Comparison of ENCODE assay signal across 10 mouse cellular contexts in the genomic region with DNA sequence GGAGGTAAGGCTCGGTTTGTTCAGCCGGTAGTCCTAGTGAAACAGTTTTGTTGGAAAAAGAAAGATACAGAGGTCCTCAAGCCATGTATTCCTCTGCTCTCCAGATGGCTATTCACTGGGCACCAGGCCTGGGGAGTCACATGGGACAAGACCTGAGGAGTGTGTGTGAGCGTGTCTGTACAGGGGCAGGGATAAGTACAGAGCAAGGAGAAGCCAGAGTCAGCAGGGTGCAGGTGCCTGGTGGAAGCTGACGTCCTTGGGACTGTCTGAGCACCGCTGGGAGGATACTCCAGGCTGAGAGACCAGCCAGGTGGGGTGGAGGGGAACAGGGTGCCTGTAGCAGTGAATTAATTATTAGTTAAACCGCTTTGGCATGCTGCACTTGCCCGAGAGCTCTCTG. TPM values are rescaled to one million over a fixed set of nuclear protein-coding genes. Genes with fewer than 3 reads are reported as not detected.
A peak's percentile ranks its signal among the peaks of the same experiment; 100 is the strongest.
DNase-seq lines count a peak whose midpoint lies in the region; ATAC-seq and TF ChIP-seq lines count a peak whose summit lies in the region.
"Had no signal": no experiment of that assay in that cellular context is flagged by ENCODE, and none has a peak within 500 bp of the region (broad histone marks: within the 10 kb centered on the region; RNA-seq: fewer than 3 reads in every experiment).

No protein-coding gene starts in this region.

- no peak overlapping the region for H3K4me3 ChIP-seq in left cerebral cortex, adult 2 months
- H3K4me3 ChIP-seq in cortical plate, adult 2 months (ENCODE audit: insufficient read depth, low read length): no peak overlapping the region
- H3K4me3 ChIP-seq in midbrain, postnatal 0 days (ENCODE audit: low read depth, low read length): no peak overlapping the region
- H3K4me3 ChIP-seq: heart, embryonic 13.5 days had no signal

- H3K4me1 ChIP-seq in cortical plate, adult 2 months (ENCODE audit: control insufficient read depth, insufficient read depth, low read length): no peaks in the 10 kb centered on the region; the same call in 1 of the 2 replicates
- 0 out of 2 replicates have a peak, but pooled peaks cover 4% of the 10 kb centered on the region for H3K4me1 ChIP-seq in midbrain, postnatal 0 days (ENCODE audit: insufficient read depth, low read length)

- no peak overlapping the region for H3K4me2 ChIP-seq in midbrain, postnatal 0 days (ENCODE audit: low read depth, low read length, poor library complexity, severe bottlenecking)
- H3K4me2 ChIP-seq: heart, embryonic 13.5 days had no signal

- intact Hi-C loops in left cerebral cortex, adult 2 months (cut with DNase I): no loop called here
- intact Hi-C loops in left cerebral cortex, postnatal 25 days (cut with DNase I): no loop called here
- intact Hi-C loops in left cerebral cortex, postnatal 10 days (cut with DNase I): no loop called here

- TF ChIP-seq POLR2A in cortical plate, adult 2 months (IDR thresholded peaks at IDR 0.05; ENCODE audit: extremely low read depth, insufficient read depth, low read length): no peak

- no peaks in the 10 kb centered on the region for H3K36me3 ChIP-seq in midbrain, postnatal 0 days (ENCODE audit: insufficient read depth, low read length)

- H3K9me3 ChIP-seq in midbrain, postnatal 0 days (ENCODE audit: low read length): no peaks in the 10 kb centered on the region
- H3K9me3 ChIP-seq: heart, embryonic 13.5 days had no signal

- DNase-seq in left cerebral cortex, adult 2 months (ENCODE audit: extremely low spot score in 1 of 2, low spot score in 2 of 2): no peak
- no peak for DNase-seq in left cerebral cortex, postnatal 25 days (ENCODE audit: low spot score in 2 of 2)
- peak; percentile 86 for DNase-seq in kidney, adult 9 months
- peak; percentile 15 for DNase-seq in midbrain, postnatal 0 days (ENCODE audit: low spot score)
- no peak for DNase-seq in urinary bladder, postnatal 36 days (ENCODE audit: low spot score in 2 of 2)
- no peak for DNase-seq in frontal cortex, postnatal 36 days (ENCODE audit: low spot score in 2 of 2)
- no peak for DNase-seq in left cerebral cortex, postnatal 10 days (ENCODE audit: extremely low spot score in 1 of 2, low spot score in 2 of 2)
- DNase-seq: liver, postnatal 0 days had no signal

- WGBS in midbrain, postnatal 0 days: 74% methylated on average over 7 of the region's 7 CpGs

- no peak for ATAC-seq in midbrain, postnatal 0 days (ENCODE audit: low FRiP score)

- TF ChIP-seq CTCF in left cerebral cortex, adult 2 months (IDR thresholded peaks at IDR 0.05): no peak
- TF ChIP-seq CTCF in cortical plate, adult 2 months (IDR thresholded peaks at IDR 0.05; ENCODE audit: extremely low read depth, insufficient read depth, low read length): no peak
- no peak for TF ChIP-seq CTCF in midbrain, postnatal 0 days (IDR thresholded peaks at IDR 0.05)

- H3K27ac ChIP-seq in left cerebral cortex, adult 2 months: peak overlapping the region; percentile 37
- H3K27ac ChIP-seq in cortical plate, adult 2 months (ENCODE audit: insufficient read depth, low read length): peak overlapping the region; percentile 60
- peak overlapping the region; percentile 57 for H3K27ac ChIP-seq in midbrain, postnatal 0 days (ENCODE audit: low read depth, low read length)

- H3K27me3 ChIP-seq in midbrain, postnatal 0 days (ENCODE audit: insufficient read depth, low read length): no peaks in the 10 kb centered on the region
- H3K27me3 ChIP-seq: heart, embryonic 13.5 days had no signal

- H3K9ac ChIP-seq in midbrain, postnatal 0 days (replicated peaks; ENCODE audit: low read length, poor library complexity, severe bottlenecking): no peak overlapping the region
- H3K9ac ChIP-seq: heart, embryonic 13.5 days; liver, postnatal 0 days had no signal

RNA-seq across cellular contexts. Expression of gene Nup214, which starts 10.7 kb away (rescaled TPM):
- 10 to 100 TPM; 63.9 to 65.9 TPM for total RNA-seq in left cerebral cortex, adult 2 months (2021)
- total RNA-seq in left cerebral cortex, postnatal 25 days (2021): 10 to 100 TPM; 47.7 to 61.0 TPM
- polyA plus RNA-seq in cortical plate, adult 2 months (2012; rRNA removed): 34.1 and 41.9 TPM in 2 replicates
- 28.5 and 29.0 TPM in 2 replicates for total RNA-seq in midbrain, postnatal 0 days (2014; rRNA removed)
- 59.7 and 67.0 TPM in 2 replicates for polyA plus RNA-seq in midbrain, postnatal 0 days (2015; fragmentation: Nextera tagmentation; extraction: Ambion mirVana)
- total RNA-seq in left cerebral cortex, postnatal 10 days (2021): 10 to 100 TPM; 42.0 to 43.5 TPM

RNA-seq across cellular contexts. Expression of gene Aif1l, which starts 13.6 kb away (rescaled TPM):
- total RNA-seq in left cerebral cortex, adult 2 months (2021): 1 to 10 TPM; 3.6 to 4.8 TPM
- 1 to 10 TPM; 2.6 to 2.9 TPM for total RNA-seq in left cerebral cortex, postnatal 25 days (2021)
- 7.5 and 10.1 TPM in 2 replicates for polyA plus RNA-seq in cortical plate, adult 2 months (2012; rRNA removed)
- total RNA-seq in midbrain, postnatal 0 days (2014; rRNA removed): 20.2 and 24.1 TPM in 2 replicates
- polyA plus RNA-seq in midbrain, postnatal 0 days (2015; fragmentation: Nextera tagmentation; extraction: Ambion mirVana): 19.1 and 21.4 TPM in 2 replicates
- total RNA-seq in left cerebral cortex, postnatal 10 days (2021): 1 to 10 TPM; 3.7 to 5.4 TPM

Comparison
In these comparisons a context has a peak if more than half of its experiments do, and no peak if none do; other contexts are left out.
1. DNase-seq: peak in kidney, adult 9 months (single experiment) and midbrain, postnatal 0 days (single experiment); none in left cerebral cortex, adult 2 months (0 of 2), left cerebral cortex, postnatal 25 days (0 of 2), urinary bladder, postnatal 36 days (0 of 2), frontal cortex, postnatal 36 days (0 of 2) and left cerebral cortex, postnatal 10 days (0 of 2).
2. Peak in every context shown above with its lines, with median percentiles within 50 percentile points of each other: H3K27ac ChIP-seq.